Mouse (Mus musculus): Measurements from ENCODE around the gene Ptdss2.

Ptdss2 gene

DNA sequence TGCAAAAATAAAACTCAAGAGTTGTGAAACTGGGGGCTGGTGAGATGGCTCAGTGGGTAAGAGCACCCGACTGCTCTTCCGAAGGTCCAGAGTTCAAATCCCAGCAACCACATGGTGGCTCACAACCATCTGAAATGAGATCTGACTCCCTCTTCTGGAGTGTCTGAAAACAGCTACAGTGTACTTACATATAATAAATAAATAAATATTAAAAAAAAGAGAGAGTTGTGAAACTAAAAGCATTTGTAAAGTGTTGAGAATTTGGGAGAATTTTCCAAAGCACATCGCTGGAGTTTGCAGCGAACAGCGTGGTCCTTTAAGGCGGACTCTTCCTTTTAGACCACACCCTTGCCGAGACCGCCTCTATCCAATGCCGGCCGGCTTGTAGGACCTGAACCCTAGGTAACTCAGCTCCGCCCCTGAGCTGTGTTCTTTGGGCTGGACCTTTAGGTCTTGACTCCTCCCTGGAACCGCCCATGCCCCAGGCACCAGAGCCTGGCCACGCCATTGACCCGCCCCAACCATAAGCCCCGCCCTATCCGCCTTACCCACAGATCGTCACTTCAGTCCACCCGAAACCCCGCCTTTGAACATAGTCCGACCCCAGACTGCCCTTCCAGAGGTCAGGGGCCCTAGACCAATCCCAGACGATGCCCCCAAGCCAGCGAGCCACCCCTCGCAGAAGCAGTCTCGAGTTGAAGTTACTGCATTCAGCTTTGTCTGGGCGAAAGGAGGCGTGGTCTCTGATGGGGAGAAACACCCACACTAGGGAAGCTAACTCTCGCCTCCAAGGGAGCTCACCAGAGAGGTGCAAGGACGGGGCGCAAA is 721 bp downstream of the Ptdss2 start:
- DNase-seq (ENCODE audit: extremely low read depth, low read depth): peak; percentile 93

DNA sequence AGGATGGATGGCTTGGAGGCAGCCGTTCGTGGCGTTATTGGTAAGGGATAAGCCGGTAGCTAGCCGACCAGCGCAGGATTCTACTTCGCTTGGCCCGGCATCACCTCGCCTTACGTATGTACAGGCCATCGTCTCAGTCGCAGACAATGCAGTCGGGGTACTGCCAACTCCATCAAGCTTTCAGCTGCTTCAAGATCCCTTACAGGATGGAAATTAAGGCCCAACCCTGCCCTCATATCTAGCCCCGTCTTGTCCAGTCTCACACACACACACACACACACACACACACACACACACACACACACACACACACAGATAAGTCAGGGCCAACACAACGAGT is 1.3 kb downstream of the Ptdss2 start:
- no peak for DNase-seq (ENCODE audit: extremely low read depth, low read depth)

DNA sequence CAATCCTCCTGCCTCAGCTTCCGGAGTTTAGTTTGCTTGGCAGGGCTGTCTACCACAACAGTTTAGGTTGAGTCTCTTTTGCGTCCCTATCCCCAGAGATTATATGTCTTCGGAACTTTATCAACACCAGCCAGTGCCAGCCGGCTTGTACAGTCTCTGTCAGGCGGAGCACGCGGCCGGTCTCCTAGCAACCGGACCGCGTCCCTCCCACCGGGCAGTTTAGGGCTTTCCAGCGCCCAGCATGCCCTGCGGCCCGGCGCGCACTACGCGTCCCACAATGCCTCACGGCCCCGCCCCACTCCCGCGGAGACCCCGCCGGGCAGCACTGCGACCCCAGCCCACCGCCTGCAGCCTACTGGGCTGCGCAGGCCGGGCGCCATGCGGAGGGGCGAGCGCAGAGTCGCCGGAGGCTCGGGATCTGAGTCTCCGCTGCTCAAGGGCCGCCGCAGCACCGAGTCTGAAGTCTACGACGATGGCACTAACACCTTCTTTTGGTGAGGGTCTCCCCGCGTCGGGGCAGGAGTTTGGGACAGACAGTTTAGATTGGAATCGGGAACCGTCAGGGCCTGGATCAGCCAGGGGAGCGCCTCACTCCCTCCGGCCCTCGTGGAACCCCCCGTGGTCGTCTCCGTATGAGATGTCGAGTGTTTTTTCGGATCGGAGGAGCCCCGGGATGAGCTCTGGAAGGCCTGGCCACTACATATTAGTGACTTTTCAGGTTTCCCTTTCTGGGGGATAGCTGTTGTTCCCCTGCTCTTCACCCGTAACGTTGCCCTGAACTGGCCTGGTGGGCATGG is 9.0 kb downstream of the Ptdss2 start:
- DNase-seq (ENCODE audit: extremely low read depth, low read depth): peak; percentile 93

DNA sequence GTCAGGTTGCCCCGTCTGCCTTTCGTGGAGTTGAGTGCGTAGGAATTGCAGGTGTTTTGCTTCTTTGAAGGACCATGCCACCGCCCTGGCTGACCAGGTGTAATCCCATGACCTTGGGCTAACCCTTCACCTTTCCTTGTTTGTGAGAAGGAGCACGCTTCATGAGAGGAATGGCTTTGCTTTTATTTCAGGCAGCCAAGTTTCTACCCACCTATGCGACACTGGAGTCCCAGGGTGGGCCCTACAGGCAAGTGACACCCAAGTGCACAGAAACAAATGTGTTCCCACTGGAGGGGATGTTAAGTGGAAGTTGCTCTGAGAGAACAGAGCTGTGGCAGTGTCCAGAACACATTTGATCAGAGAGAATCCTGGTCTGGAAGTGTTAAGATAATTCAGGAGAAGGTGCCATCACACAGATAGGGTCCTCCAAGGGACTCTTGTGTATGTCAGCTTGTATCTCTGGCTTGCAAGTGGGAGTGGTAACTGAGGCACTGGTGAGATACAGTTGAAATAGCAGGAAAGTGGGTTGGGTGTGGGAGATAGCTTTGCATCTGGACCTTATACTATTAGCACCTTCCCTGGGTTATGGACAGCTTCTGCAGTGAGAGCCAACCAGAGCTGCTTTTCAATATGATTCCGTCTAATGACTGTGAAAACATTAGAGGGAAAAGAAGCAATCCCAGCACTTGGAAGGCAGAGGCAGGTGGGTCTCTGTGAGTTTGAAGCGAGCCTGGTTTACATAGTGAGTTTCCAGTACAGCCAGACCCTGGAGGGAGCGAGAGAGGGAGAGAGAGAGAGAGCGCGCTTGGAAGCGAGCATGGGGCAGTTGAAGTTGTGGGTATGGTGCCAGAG is 9.9 kb downstream of the Ptdss2 start:
- DNase-seq (ENCODE audit: extremely low read depth, low read depth): peak; percentile 66

DNA sequence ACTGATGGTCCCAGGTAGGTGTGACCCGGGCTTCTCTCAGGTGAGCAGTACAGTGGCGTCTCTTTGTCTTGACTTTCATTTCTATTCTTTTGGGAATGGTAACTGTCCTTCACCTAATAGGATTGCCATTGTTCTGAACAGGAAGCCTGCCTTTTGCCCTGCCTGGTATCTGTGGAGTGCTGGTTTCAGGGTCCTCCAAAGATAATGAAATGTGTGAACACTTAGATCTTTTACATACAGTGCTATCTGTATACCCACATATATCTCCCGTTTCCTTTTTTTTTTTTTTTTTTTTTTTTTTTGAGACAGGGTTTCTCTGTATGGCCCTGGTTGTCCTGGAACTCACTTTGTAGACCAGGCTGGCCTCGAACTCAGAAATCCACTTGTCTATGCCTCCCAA is 19.1 kb downstream of the Ptdss2 start:
- DNase-seq (ENCODE audit: extremely low read depth, low read depth): peak; percentile 44

DNA sequence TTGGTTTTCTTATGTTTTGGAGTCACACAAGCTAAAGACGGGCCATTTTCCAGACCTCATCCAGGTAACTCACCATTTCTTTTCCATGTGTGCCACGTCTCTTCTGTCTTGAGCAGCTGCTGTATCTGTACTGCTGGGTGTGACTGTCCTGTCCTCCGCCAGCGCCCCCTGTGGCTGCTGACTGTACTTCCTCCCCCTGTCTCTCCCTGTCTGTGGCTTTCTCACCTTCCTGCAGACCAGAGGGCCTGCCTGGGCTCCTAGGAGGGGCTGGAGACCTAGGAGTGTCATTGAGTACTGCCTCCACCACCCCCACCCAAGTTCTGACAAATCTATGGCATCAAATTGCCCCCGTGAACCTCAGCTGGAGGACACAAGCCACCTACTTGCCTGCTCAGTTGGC is 20.9 kb downstream of the Ptdss2 start:
- peak; percentile 26 for DNase-seq (ENCODE audit: extremely low read depth, low read depth)

DNA sequence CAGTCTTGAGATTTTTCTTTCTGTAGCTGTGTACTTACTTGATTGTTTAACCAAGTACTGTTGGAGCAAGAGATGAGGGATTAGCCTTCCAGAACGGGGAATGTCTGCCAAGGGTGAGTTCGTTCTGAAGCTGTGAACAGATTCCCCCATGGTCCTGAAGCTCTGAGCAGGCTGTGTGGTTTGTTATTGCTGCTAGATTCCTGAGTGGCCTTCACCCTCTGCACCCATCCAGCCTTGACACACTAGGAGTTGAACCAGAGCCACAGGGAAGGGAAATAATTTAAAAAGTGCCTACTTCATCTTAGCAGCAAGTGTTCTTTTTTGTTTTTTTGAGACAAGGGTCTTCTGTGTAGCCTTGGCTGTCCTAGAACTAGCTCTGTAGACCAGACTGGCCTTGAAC is 21.7 kb downstream of the Ptdss2 start:
- no peak for DNase-seq (ENCODE audit: extremely low read depth, low read depth)

DNA sequence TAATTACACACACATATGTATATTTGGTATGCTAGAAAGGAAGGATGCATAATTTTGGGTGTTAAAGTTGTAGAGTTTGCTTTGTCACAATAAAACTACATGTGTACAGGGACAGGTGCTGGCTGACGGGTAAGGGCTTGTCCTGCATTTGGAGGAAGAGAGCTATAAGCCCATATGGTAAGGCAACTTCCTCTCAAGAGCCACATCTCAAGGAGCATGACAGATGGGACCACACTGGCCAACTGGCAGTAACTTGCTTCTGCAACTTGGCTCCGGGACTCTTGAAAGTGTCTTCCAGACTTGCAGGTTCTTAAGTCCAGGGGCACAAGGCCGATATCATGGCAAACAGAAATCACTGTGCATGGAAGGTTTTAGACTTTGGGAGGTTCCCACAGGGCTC is 22.5 kb downstream of the Ptdss2 start:
- DNase-seq (ENCODE audit: extremely low read depth, low read depth): no peak

DNA sequence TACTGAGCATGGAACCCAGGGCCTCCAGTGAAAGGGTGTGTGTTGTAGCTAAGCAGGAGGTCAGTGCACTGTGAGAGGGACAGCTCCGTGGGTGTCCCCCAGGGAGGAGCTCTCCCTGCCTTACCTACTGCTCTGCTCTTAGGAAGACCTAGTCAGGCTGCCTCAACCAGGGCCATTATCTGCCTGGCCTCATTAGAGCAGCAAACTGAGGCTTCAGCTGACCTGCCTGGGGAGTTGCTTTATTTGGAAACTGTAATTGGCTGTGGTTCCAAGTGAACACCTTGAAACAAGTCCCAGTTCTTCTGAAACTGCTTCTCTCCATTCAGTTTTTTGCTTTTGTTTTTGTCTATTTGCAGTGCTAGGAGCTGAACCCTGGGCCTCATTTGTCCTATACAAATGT is 23.2 kb downstream of the Ptdss2 start:
- DNase-seq (ENCODE audit: extremely low read depth, low read depth): no peak

DNA sequence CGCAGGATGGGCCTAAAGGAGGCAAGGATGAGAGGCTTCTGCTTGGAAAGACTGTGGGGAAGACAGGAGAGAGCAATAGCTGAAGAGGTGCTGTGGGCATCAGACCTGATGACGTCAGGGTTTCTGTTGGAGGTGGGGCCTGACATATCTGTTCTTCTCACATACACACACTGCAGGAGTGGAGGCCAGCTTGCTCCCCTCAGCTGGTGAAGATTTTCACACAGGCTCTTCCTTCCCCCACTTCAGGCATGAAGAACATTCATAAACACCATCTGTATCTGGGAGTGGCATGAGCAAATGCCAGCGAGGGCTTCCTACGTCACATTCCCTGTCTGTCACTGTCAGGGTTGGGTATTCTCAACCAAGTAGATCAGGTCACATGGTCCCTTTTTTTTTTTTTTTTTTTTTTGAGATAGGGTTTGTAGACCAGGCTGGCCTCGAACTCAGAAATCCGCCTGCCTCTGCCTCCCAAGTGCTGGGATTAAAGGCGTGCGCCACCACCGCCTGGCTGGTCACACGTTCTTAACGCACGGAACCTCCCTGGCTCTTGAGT is 23.9 kb downstream of the Ptdss2 start:
- DNase-seq (ENCODE audit: extremely low read depth, low read depth): no peak

DNA sequence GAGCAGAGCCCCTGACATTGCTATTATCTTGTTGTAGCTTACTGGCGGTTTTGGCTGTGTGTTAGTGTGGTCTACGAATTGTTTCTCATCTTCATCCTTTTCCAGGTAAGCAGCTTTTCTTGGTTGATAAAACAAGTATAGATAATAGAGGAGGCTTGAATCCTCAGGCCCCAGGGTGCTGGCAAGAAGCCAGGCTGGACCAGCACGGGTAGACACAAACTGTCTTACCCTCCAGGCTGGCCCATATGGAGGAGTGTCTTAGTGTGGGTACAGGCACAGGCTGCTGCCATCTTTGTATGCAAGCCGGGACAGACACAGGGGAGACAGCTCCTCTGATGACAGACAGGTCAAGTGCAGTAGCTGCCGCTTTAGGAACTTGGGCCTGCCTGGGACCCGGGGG is 24.9 kb downstream of the Ptdss2 start:
- DNase-seq (ENCODE audit: extremely low read depth, low read depth): no peak

DNA sequence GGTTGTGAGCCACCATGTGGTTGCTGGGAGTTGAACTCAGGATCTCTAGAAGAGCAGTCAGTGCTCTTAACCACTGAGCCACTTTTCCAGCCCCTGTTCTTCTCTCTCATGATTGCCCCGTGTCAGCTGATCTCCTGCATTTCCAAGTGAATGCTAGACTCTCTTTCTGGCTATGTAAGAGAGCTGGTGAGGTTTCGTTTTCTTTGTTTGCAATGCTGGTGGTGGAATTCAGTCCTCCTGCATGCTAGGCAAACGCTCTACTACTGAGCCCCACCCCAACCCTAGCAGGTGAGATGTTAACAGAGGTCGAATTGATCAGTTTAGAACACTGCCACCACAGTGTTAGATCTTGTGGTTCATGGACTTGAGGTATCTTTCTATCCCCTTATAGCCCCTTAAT is 26.5 kb downstream of the Ptdss2 start:
- no peak for DNase-seq (ENCODE audit: extremely low read depth, low read depth)

DNA sequence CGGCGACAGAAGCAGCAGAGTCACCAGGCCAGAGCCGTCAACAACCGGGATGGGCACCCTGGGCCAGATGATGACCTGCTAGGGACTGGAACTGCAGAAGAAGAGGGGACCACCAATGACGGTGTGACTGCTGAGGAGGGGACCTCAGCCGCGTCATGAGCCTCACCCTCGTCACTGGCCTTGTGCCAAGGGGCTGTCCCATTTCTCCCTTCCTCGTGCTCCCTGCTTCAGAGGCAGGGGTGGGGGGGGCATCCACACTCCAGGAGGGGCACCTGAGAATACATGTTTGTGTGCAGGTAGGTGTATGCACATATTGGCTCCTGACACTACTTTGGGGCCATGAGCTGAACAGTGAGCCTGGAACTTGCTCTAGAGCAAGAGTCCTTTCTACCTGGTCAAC is 33.2 kb downstream of the Ptdss2 start:
- no peak for DNase-seq (ENCODE audit: extremely low read depth, low read depth)

DNA sequence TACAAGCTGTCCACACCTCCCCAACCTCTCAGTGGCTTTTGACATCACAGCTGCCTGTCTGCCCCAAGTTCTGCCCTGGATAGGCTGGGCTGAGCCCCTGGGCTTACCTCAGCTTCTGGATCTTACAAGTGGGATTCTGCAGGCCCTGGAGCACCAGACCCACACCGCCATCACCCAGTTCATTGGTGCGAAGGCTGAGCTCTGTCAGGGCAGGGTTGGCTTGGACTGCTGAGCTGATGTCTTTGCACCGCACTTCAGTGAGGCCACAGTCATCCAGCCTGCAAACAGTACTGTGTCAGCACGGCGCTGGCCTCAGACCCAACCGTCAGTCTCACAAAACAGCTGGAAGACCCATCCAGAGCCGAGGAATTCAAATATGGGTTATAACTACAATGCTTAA is 42.2 kb downstream of the Ptdss2 start:
- DNase-seq (ENCODE audit: extremely low read depth, low read depth): no peak

DNA sequence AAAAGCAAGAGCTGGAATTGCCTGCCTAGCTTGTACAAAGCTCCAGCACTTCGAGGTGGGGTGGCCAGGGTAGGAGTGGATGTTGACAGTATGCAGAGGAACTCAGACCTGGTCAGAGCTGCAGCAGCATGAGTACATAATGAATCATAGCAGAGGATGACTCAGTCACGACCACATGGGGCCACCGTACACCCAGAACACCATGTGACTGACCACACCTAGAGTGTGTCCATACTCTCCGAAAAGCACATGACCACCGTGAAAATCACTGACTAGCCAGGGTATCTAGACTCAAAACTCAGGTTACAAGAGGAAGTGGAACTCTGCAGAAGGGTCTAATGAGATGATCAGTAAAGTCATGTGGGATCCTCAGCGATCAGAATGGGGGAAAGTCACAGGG is 42.7 kb downstream of the Ptdss2 start:
- DNase-seq (ENCODE audit: extremely low read depth, low read depth): no peak

DNA sequence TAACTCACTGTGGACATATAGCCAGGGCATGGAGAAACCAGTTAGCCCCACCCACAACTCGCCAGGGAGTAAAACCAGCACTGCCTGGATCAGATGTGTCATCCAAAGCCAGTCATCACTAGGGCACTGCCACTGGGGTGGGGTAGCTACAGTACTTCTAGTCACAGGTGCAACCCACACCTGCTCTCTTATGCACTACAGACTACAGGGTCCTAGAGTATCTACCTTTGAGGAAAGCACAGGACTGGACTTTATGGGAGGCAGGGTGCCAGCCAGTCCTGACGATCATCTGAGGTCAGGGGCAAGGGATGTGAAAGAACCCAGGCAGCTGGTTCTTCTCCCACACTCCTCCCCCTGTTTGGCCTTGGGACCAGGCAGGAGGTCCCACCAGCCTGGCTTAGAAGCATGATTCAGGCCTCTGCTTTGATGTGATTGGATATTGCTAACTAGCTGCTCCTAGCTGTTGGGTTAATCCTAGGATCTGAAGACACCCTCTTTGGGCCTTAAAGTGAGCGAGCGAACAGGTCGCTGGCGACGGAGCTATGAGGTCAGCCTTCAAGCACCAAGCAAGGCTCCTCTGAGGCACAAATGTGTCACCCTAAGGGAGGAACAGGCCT is 45.8 kb downstream of the Ptdss2 start:
- DNase-seq (ENCODE audit: extremely low read depth, low read depth): peak; percentile 31

DNA sequence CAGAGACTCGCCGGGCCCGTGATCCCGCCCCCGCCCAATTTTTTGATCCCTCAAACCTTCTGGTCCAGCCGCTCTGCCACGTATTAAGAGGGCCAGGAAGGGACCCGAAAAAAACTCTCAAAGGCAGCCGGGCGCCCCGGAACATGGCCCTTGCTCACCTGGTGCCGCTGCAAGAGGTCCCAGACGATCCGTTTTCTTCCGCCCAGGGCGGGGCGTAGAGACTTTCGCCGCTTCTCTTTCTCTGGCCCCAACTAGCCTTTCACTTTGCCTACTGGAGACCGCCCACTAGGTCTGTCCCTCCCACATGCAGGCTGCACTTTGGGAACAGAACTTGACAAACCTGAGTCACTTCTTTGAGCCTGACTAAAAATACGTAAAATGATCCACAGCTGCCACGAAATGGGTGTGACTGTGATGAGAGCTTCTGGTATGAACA is 46.4 kb downstream of the Ptdss2 start:
- peak; percentile 74 for DNase-seq (ENCODE audit: extremely low read depth, low read depth)

DNA sequence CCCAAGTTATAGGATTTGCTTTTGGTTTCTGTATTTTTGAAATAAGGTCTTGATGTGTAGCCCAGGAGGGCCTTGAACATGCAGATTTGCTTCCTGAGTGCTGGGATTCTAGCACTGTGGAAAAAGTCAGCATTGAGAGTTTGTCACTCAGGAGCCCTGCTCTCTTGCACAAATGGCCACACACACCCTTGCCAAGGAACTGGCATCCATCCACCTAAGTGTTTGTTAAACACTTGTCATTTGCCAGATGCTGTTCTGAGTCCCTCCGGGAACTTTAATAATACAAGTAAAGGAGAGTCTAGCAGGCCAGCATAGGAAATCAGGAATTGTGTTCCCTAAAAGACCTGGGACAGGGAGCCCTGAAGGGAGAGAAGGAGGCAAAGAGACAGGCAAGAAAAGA is 47.1 kb downstream of the Ptdss2 start:
- no peak for DNase-seq (ENCODE audit: extremely low read depth, low read depth)

DNA sequence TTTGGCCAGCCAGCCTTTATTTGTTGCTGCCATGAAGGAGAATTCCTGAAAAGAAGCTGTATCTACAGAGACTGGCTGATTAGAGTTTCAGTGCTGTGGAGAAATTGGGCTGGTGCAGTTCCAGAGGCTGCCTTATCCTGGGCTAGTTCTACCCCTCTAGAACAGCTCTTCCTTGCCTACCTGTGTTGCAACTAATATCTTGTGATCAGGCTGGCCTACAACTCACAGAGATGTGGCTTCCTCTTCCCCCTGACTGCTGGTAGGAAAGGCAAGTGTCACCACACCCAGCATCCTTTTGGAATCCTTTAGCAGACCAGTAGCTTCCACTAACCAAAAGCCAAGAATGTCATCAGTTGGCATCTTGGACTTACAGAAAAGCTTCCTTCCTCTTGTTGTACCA is 47.7 kb downstream of the Ptdss2 start:
- DNase-seq (ENCODE audit: extremely low read depth, low read depth): no peak

DNA sequence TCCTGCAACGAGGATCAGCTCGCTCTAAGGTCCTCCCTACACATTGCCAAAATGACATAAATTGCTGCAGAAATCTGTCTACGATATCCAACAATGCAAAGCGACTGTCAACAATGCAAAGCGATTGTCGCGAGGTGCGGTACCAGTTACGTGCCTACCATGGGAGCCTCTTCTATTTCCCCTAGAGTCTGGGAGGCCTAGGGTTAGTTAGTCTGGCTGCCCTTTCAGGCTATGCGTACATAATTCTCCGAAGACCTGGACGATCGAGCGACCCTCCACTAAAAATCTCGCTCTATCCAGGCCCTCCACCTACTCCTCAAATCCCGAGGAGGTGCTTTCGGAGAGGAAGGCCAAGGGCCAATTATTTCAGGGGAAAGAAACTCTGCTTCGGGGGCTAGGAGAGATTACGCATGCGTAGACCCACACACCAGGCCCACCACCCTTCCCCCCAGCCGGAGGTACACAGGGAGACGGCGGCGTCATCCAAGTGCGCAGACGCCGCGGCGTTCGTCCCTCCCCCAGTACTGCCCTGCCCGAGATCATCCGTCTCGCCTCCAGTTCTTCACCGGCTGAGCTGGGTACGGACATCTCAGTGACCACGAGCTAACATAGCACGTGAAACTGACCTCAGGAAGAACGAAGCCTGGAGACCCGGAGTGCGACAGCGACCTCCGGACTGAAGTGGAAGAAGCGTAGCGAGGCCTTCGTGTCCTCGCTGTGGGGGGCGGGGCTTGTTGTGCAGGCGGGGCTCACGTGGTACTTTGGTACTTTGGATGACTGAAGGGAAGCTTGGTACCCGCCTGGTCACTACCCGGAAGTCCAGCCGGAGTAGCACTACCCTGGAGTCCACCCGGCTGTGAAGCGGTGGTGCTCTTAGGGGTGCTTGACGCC is 50.2 kb downstream of the Ptdss2 start, which contains the start of gene Rnh1:
Rnh1 (minus strand) TSS at position 742 of the 891 bp plus-strand sequence.
- peak; percentile 86 for DNase-seq (ENCODE audit: extremely low read depth, low read depth)

Data from MEL-GATA-1-ER (cell line).